Mouse (Mus musculus) heart, embryonic 15.5 days (tissue): ENCODE results near the gene Aaed1. TPM values are rescaled to one million over a fixed set of nuclear protein-coding genes. Genes with fewer than 3 reads are reported as not detected.

Experiments used
- ATAC-seq: fragments of 200-750 bp; cut with Nextera tagmentation; replicated peaks from 2 replicates; pipeline ENCODE4 v1.8.0; 2017; ENCODE audit warnings: low read depth, moderate TSS enrichment; ENCODE audit not compliant: insufficient number of reproducible peaks, insufficient read depth, low FRiP score
- H3K27ac ChIP-seq: fragments of 300-500 bp; sonication (generic); 2 replicates; pipeline ENCODE4 v1.5.1; 2015; ENCODE audit warnings: mild to moderate bottlenecking, inconsistent platforms
- H3K27me3 ChIP-seq: fragments of 300-500 bp; sonication (generic); 2 replicates; pipeline ENCODE4 v1.6.1; 2015; ENCODE audit warnings: inconsistent platforms
- H3K36me3 ChIP-seq: fragments of 300-500 bp; sonication (generic); 2 replicates; pipeline ENCODE4 v1.6.1; 2015; ENCODE audit warnings: mild to moderate bottlenecking, inconsistent platforms
- H3K4me1 ChIP-seq: fragments of 300-500 bp; sonication (generic); replicated peaks from 2 replicates; pipeline ENCODE4 v1.6.1; 2015; ENCODE audit warnings: inconsistent platforms
- H3K4me2 ChIP-seq: fragments of 300-500 bp; sonication (generic); 2 replicates; pipeline ENCODE4 v1.6.1; 2015; ENCODE audit warnings: inconsistent platforms, mild to moderate bottlenecking, moderate library complexity
- H3K4me3 ChIP-seq: fragments of 300-500 bp; sonication (generic); 2 replicates; pipeline ENCODE4 v1.5.1; 2015; ENCODE audit warnings: mild to moderate bottlenecking, inconsistent platforms
- H3K9ac ChIP-seq: fragments of 300-500 bp; sonication (generic); 2 replicates; pipeline ENCODE4 v1.6.1; 2015; ENCODE audit warnings: mild to moderate bottlenecking, inconsistent platforms
- H3K9me3 ChIP-seq: fragments of 300-500 bp; sonication (generic); replicated peaks from 2 replicates; pipeline ENCODE4 v1.6.1; 2016; ENCODE audit warnings: inconsistent platforms
- WGBS: fragments of 180-500 bp; shearing (Covaris S2); methylation state at CpG from one replicate; pipeline ENCODE4 v1.1.7; 2015; ENCODE audit warnings: mixed read lengths; 5-methylcytosine and 5-hydroxymethylcytosine counted together
- polyA plus RNA-seq: library from polyadenylated mRNA; unstranded; fragments of >200 nt; fragmentation: Nextera tagmentation; extraction: Ambion mirVana; gene quantifications from 2 replicates; pipeline ENCODE4 v1.2.1, GENCODE M21; 2015

Aaed1 gene
- polyA plus RNA-seq, 1 experiment from 2014 or later: 70.0 TPM

- H3K4me2 ChIP-seq: no peak overlapping the region
- WGBS: 88% methylated on average over 4 of the region's 4 CpGs
Observed at GRCm38 (mm10) chr13:64226725-64227124, 85.8 kb downstream of the Aaed1 start.

GRCm38 (mm10) chr13:64225738-64226137, 86.8 kb downstream of the Aaed1 start:
- Histone ChIP-seq H3K36me3 (no peaks in the 10 kb centered on the region), H3K4me1 (peaks cover 5% of the 10 kb centered on the region; the same call in 1 of the 2 replicates), H3K4me3 (no peak overlapping the region), H3K9me3 (no peaks in the 10 kb centered on the region), H3K9ac (no peak overlapping the region), H3K4me2 (no peak overlapping the region), H3K27me3 (no peaks in the 10 kb centered on the region), H3K27ac (no peak overlapping the region)
- ATAC-seq: no peak
- WGBS: 55% methylated on average over 3 of the region's 3 CpGs

More at GRCm38 (mm10) chr13:64226725-64227124, 85.8 kb downstream of the Aaed1 start:
- Histone ChIP-seq H3K4me1 (peaks cover 5% of the 10 kb centered on the region; the same call in 1 of the 2 replicates), H3K27me3 (no peaks in the 10 kb centered on the region), H3K9ac (no peak overlapping the region), H3K27ac (no peak overlapping the region), H3K9me3 (no peaks in the 10 kb centered on the region), H3K36me3 (no peaks in the 10 kb centered on the region), H3K4me3 (no peak overlapping the region)
- ATAC-seq: no peak

Other genes with a start within 250 kb of the Aaed1 start
- not detected in 2 replicates for gene Hsd17b3, start 223.5 kb downstream of the Aaed1 start, polyA plus RNA-seq
- gene Slc35d2, start 183.3 kb downstream of the Aaed1 start, polyA plus RNA-seq: 4.3 and 5.0 TPM in 2 replicates
- gene Zfp367, start 159.5 kb downstream of the Aaed1 start, polyA plus RNA-seq: 25.2 and 25.6 TPM in 2 replicates
- gene Habp4, start 150.9 kb downstream of the Aaed1 start, polyA plus RNA-seq: 49.1 and 55.9 TPM in 2 replicates
- 12.1 and 12.7 TPM in 2 replicates for gene Cdc14b, start 37.4 kb downstream of the Aaed1 start, polyA plus RNA-seq
- gene Ctsl, start 58.2 kb upstream of the Aaed1 start, polyA plus RNA-seq: 246 and 363 TPM in 2 replicates
- gene Cdk20, start 119.6 kb upstream of the Aaed1 start, polyA plus RNA-seq: 6.0 and 10.5 TPM in 2 replicates
- not detected in 2 replicates for gene Fam240b, start 185.1 kb upstream of the Aaed1 start, polyA plus RNA-seq